8 mouse cellular contexts compared by ENCODE assay signal in genomic region chr2:132847581-132847980, GRCm38 (mm10). TPM values are rescaled to one million over a fixed set of nuclear protein-coding genes. Genes with fewer than 3 reads are reported as not detected.
A peak's percentile ranks its signal among the peaks of the same experiment; 100 is the strongest.
DNase-seq lines count a peak whose midpoint lies in the region; ATAC-seq lines count a peak whose summit lies in the region.

No protein-coding gene starts in this region.

- WGBS in heart, embryonic 15.5 days, result 42% methylated on average over 7 of the region's 7 CpGs
- 37% methylated on average over 7 of the region's 7 CpGs for WGBS in forebrain, embryonic 12.5 days
- 17% methylated on average over 7 of the region's 7 CpGs for WGBS in limb, embryonic 11.5 days
- 22% methylated on average over 7 of the region's 7 CpGs for WGBS in neural tube, embryonic 15.5 days

- H3K4me3 ChIP-seq in heart, embryonic 15.5 days, result peak overlapping the region; percentile 93
- H3K4me3 ChIP-seq in forebrain, embryonic 12.5 days (replicated peaks), result peak overlapping the region; percentile 96
- H3K4me3 ChIP-seq in limb, embryonic 11.5 days (ENCODE audit: low read depth, low read length), result peak overlapping the region; percentile 73
- peak overlapping the region; percentile 98 for H3K4me3 ChIP-seq in neural tube, embryonic 15.5 days (replicated peaks)

- no peaks in the 10 kb centered on the region for H3K27me3 ChIP-seq in heart, embryonic 15.5 days
- no peaks in the 10 kb centered on the region for H3K27me3 ChIP-seq in forebrain, embryonic 12.5 days
- H3K27me3 ChIP-seq in limb, embryonic 11.5 days (ENCODE audit: control insufficient read depth, insufficient read depth, low read length), result no peaks in the 10 kb centered on the region
- H3K27me3 ChIP-seq in neural tube, embryonic 15.5 days (replicated peaks), result no peaks in the 10 kb centered on the region

- no peak overlapping the region for H3K27ac ChIP-seq in heart, embryonic 15.5 days
- H3K27ac ChIP-seq in forebrain, embryonic 12.5 days, result no peak overlapping the region
- H3K27ac ChIP-seq in limb, embryonic 11.5 days (replicated peaks; ENCODE audit: low read depth, low read length), result no peak overlapping the region
- H3K27ac ChIP-seq in neural tube, embryonic 15.5 days (replicated peaks), result no peak overlapping the region

- DNase-seq in heart, adult 9 months (ENCODE audit: low spot score in 2 of 2), result no peak
- peak; percentile 40 for DNase-seq in MN1 (ENCODE audit: low spot score)
- peak; percentile 35 for DNase-seq in limb, embryonic 11.5 days (ENCODE audit: low spot score)
- no peak for DNase-seq in right cerebral cortex, postnatal 14 days
- no peak for DNase-seq in gastrocnemius, adult 8-10 months (ENCODE audit: low spot score in 2 of 2)

- H3K9ac ChIP-seq in heart, embryonic 15.5 days, result peak overlapping the region; percentile 84
- peak overlapping the region; percentile 97 for H3K9ac ChIP-seq in forebrain, embryonic 12.5 days
- H3K9ac ChIP-seq in limb, embryonic 11.5 days (ENCODE audit: low read length), result no peak overlapping the region
- peak overlapping the region; percentile 88 for H3K9ac ChIP-seq in neural tube, embryonic 15.5 days (replicated peaks)

- H3K4me2 ChIP-seq in heart, embryonic 15.5 days, result peak overlapping the region; percentile 79
- peak overlapping the region; percentile 76 for H3K4me2 ChIP-seq in forebrain, embryonic 12.5 days
- peak overlapping the region; percentile 66 for H3K4me2 ChIP-seq in limb, embryonic 11.5 days (ENCODE audit: low read depth, severe bottlenecking)
- peak overlapping the region; percentile 75 for H3K4me2 ChIP-seq in neural tube, embryonic 15.5 days

- H3K4me1 ChIP-seq in heart, embryonic 15.5 days (replicated peaks), result peaks cover 14% of the 10 kb centered on the region
- H3K4me1 ChIP-seq in forebrain, embryonic 12.5 days, result peaks cover 14% of the 10 kb centered on the region
- H3K4me1 ChIP-seq in limb, embryonic 11.5 days (ENCODE audit: control insufficient read depth, insufficient read depth, low read length), result no peaks in the 10 kb centered on the region
- peaks cover 23% of the 10 kb centered on the region for H3K4me1 ChIP-seq in neural tube, embryonic 15.5 days

- H3K9me3 ChIP-seq in heart, embryonic 15.5 days (replicated peaks), result no peaks in the 10 kb centered on the region
- no peaks in the 10 kb centered on the region for H3K9me3 ChIP-seq in forebrain, embryonic 12.5 days
- no peaks in the 10 kb centered on the region for H3K9me3 ChIP-seq in limb, embryonic 11.5 days (ENCODE audit: control insufficient read depth, low read length)
- H3K9me3 ChIP-seq in neural tube, embryonic 15.5 days (replicated peaks), result no peaks in the 10 kb centered on the region

- ATAC-seq in heart, embryonic 15.5 days (replicated peaks; ENCODE audit: insufficient number of reproducible peaks, insufficient read depth, low FRiP score, low read depth), result no peak
- ATAC-seq in forebrain, embryonic 12.5 days (ENCODE audit: low FRiP score), result no peak
- no peak for ATAC-seq in limb, embryonic 11.5 days (ENCODE audit: insufficient number of reproducible peaks, low FRiP score, low TSS enrichment, low read depth)
- no peak for ATAC-seq in neural tube, embryonic 15.5 days (ENCODE audit: low FRiP score)

- H3K36me3 ChIP-seq in heart, embryonic 15.5 days, result peaks cover 7% of the 10 kb centered on the region; the same call in 1 of the 2 replicates
- H3K36me3 ChIP-seq in forebrain, embryonic 12.5 days (replicated peaks), result peaks cover 24% of the 10 kb centered on the region
- H3K36me3 ChIP-seq in limb, embryonic 11.5 days (ENCODE audit: control insufficient read depth, insufficient read depth, low read length), result no peaks in the 10 kb centered on the region
- H3K36me3 ChIP-seq in neural tube, embryonic 15.5 days, result peaks cover 24% of the 10 kb centered on the region

RNA-seq across cellular contexts. Expression of gene Crls1, which starts 1.1 kb away (rescaled TPM):
- polyA plus RNA-seq in heart, embryonic 15.5 days (2015; fragmentation: Nextera tagmentation; extraction: Ambion mirVana), result 15.8 and 16.9 TPM in 2 replicates
- polyA plus RNA-seq in forebrain, embryonic 12.5 days (2016; fragmentation: Nextera tagmentation; extraction: Ambion mirVana), result 10.7 and 25.7 TPM in 2 replicates
- polyA plus RNA-seq in limb, embryonic 11.5 days (2014; fragmentation: Nextera tagmentation; extraction: Ambion mirVana), result 25.7 and 27.8 TPM in 2 replicates
- polyA plus RNA-seq in neural tube, embryonic 15.5 days (2015; fragmentation: Nextera tagmentation; extraction: Ambion mirVana), result 13.9 and 19.4 TPM in 2 replicates
- total RNA-seq in gastrocnemius, adult 8-10 months (2022), result 10 to 100 TPM; 13.1 to 16.0 (median 14.2) TPM

RNA-seq across cellular contexts. Expression of gene Mcm8, which starts 31.6 kb away (rescaled TPM):
- 8.3 and 10.0 TPM in 2 replicates for polyA plus RNA-seq in heart, embryonic 15.5 days (2015; fragmentation: Nextera tagmentation; extraction: Ambion mirVana)
- 20.7 and 23.5 TPM in 2 replicates for polyA plus RNA-seq in forebrain, embryonic 12.5 days (2016; fragmentation: Nextera tagmentation; extraction: Ambion mirVana)
- 26.1 and 26.8 TPM in 2 replicates for polyA plus RNA-seq in limb, embryonic 11.5 days (2014; fragmentation: Nextera tagmentation; extraction: Ambion mirVana)
- 5.2 and 6.4 TPM in 2 replicates for polyA plus RNA-seq in neural tube, embryonic 15.5 days (2015; fragmentation: Nextera tagmentation; extraction: Ambion mirVana)
- total RNA-seq in gastrocnemius, adult 8-10 months (2022), result 1 to 10 TPM; 1.4 to 1.8 (median 1.7) TPM

RNA-seq across cellular contexts. Expression of gene Trmt6, which starts 31.7 kb away (rescaled TPM):
- polyA plus RNA-seq in heart, embryonic 15.5 days (2015; fragmentation: Nextera tagmentation; extraction: Ambion mirVana), result 16.7 and 19.3 TPM in 2 replicates
- polyA plus RNA-seq in forebrain, embryonic 12.5 days (2016; fragmentation: Nextera tagmentation; extraction: Ambion mirVana), result 38.0 and 38.2 TPM in 2 replicates
- polyA plus RNA-seq in limb, embryonic 11.5 days (2014; fragmentation: Nextera tagmentation; extraction: Ambion mirVana), result 38.2 and 47.6 TPM in 2 replicates
- polyA plus RNA-seq in neural tube, embryonic 15.5 days (2015; fragmentation: Nextera tagmentation; extraction: Ambion mirVana), result 19.4 and 20.9 TPM in 2 replicates
- total RNA-seq in gastrocnemius, adult 8-10 months (2022), result 1 to 10 TPM; 5.4 to 9.2 (median 6.7) TPM

RNA-seq across cellular contexts. Expression of gene Lrrn4, which starts 33.1 kb away (rescaled TPM):
- 11.7 and 15.9 TPM in 2 replicates for polyA plus RNA-seq in heart, embryonic 15.5 days (2015; fragmentation: Nextera tagmentation; extraction: Ambion mirVana)
- polyA plus RNA-seq in forebrain, embryonic 12.5 days (2016; fragmentation: Nextera tagmentation; extraction: Ambion mirVana), result 0.08 and 0.10 TPM in 2 replicates
- 0.14 and 0.60 TPM in 2 replicates for polyA plus RNA-seq in limb, embryonic 11.5 days (2014; fragmentation: Nextera tagmentation; extraction: Ambion mirVana)
- polyA plus RNA-seq in neural tube, embryonic 15.5 days (2015; fragmentation: Nextera tagmentation; extraction: Ambion mirVana), result 1.2 and 2.6 TPM in 2 replicates
- total RNA-seq in gastrocnemius, adult 8-10 months (2022), result not detected

Comparison
In these comparisons a context has a peak if more than half of its experiments do, and no peak if none do; other contexts are left out.
1. DNase-seq: peak in MN1 (single experiment) and limb, embryonic 11.5 days (single experiment); none in heart, adult 9 months (0 of 2), right cerebral cortex, postnatal 14 days (single experiment) and gastrocnemius, adult 8-10 months (0 of 2).
2. Peak in every context shown above with its lines, with median percentiles within 50 percentile points of each other: H3K4me2 ChIP-seq and H3K4me3 ChIP-seq.